Mouse (Mus musculus) kidney, postnatal 4 days (tissue): ENCODE results near the gene Optc.

Source experiments
- DNase-seq, 2 experiments: peaks; one replicate each; pipeline ENCODE4 v3.0.0; 2021; ENCODE audit warnings: mixed read lengths in 2 of 2

Gene Optc

GRCm38 (mm10) chr1:133881813-133882212, 26.0 kb downstream of the Optc start:
- DNase-seq = no peak

GRCm38 (mm10) chr1:133878825-133879423, 28.9 kb downstream of the Optc start:
- peak; percentile 44 to 61 for DNase-seq

- DNase-seq = peak in 1 of 2 experiments; percentile 65
These were observed 30.9 kb downstream of the Optc start for GRCm38 (mm10) chr1:133876936-133877335.

GRCm38 (mm10) chr1:133873086-133873813, 34.5 kb downstream of the Optc start:
- DNase-seq = no peak

- no peak for DNase-seq
These were observed 36.6 kb downstream of the Optc start for GRCm38 (mm10) chr1:133871241-133871640.

- DNase-seq = no peak
These were observed 38.6 kb downstream of the Optc start for GRCm38 (mm10) chr1:133869221-133869620.

- DNase-seq = peak in 1 of 2 experiments; percentile 57
These were observed 44.4 kb downstream of the Optc start for GRCm38 (mm10) chr1:133863257-133863997.

GRCm38 (mm10) chr1:133861028-133861427, 46.8 kb downstream of the Optc start:
- no peak for DNase-seq

- peak in 1 of 2 experiments; percentile 54 for DNase-seq
These were observed 47.7 kb downstream of the Optc start for GRCm38 (mm10) chr1:133859821-133860711.

GRCm38 (mm10) chr1:133859257-133859656, 48.5 kb downstream of the Optc start:
- DNase-seq = no peak

GRCm38 (mm10) chr1:133857781-133858180, 50.0 kb downstream of the Optc start:
- DNase-seq = no peak

- DNase-seq = no peak
These were observed 50.6 kb downstream of the Optc start for GRCm38 (mm10) chr1:133857171-133857570.

- peak; percentile 18 to 45 for DNase-seq
These were observed 51.1 kb downstream of the Optc start for GRCm38 (mm10) chr1:133856655-133857054.

GRCm38 (mm10) chr1:133856133-133856541, 51.7 kb downstream of the Optc start:
- DNase-seq = no peak

GRCm38 (mm10) chr1:133855274-133856017, 52.4 kb downstream of the Optc start:
- peak; percentile 50 to 63 for DNase-seq

- peak; percentile 54 to 65 for DNase-seq
These were observed 53.2 kb downstream of the Optc start for GRCm38 (mm10) chr1:133854421-133855273.
